Mouse (Mus musculus) thymus, adult 2 months (tissue): ENCODE measurements around the gene Traf7. TPM values are rescaled to one million over a fixed set of nuclear protein-coding genes. Genes with fewer than 3 reads are reported as not detected.

ENCODE experiments used
- DNase-seq: peaks from one replicate; pipeline ENCODE4 v3.0.0; 2021
- H3K27ac ChIP-seq: fragments of 200-500 bp; 2 replicates; pipeline ENCODE4 v1.5.1; 2012; ENCODE audit warnings: low read length, control low read depth; ENCODE audit not compliant: control insufficient read depth, insufficient read depth
- H3K27me3 ChIP-seq: fragments of 200-500 bp; 2 replicates; pipeline ENCODE4 v1.6.1; 2012; ENCODE audit warnings: mild to moderate bottlenecking, low read length, moderate library complexity, mixed read lengths; ENCODE audit not compliant: control insufficient read depth, insufficient read depth
- H3K36me3 ChIP-seq: fragments of 200-500 bp; 2 replicates; pipeline ENCODE4 v1.6.1; 2012; ENCODE audit warnings: mild to moderate bottlenecking, low read length, moderate library complexity; ENCODE audit not compliant: control insufficient read depth, insufficient read depth
- H3K4me1 ChIP-seq: fragments of 200-500 bp; replicated peaks from 2 replicates; pipeline ENCODE4 v1.6.1; 2012; ENCODE audit warnings: low read length; ENCODE audit not compliant: control insufficient read depth, insufficient read depth
- H3K4me3 ChIP-seq: fragments of 200-500 bp; 2 replicates; pipeline ENCODE4 v1.5.1; 2012; ENCODE audit warnings: mild to moderate bottlenecking, low read length, control low read depth, moderate library complexity; ENCODE audit not compliant: control insufficient read depth, insufficient read depth
- CTCF ChIP-seq: fragments of 200-500 bp; IDR thresholded peaks from 2 replicates; pipeline ENCODE4 v1.5.1; 2012; ENCODE audit warnings: mild to moderate bottlenecking, control low read depth, low read length, moderate library complexity, borderline replicate concordance; ENCODE audit not compliant: control insufficient read depth, poor library complexity, insufficient read depth; ENCODE audit errors: extremely low read depth
- POLR2A ChIP-seq: fragments of 200-500 bp; IDR thresholded peaks from 2 replicates; pipeline ENCODE4 v1.6.1; 2012; ENCODE audit warnings: mild to moderate bottlenecking, low read length, control low read depth, moderate library complexity; ENCODE audit not compliant: control insufficient read depth, poor library complexity, insufficient read depth; ENCODE audit errors: extremely low read depth
- WGBS: fragments of 180-500 bp; shearing (Covaris S2); methylation state at CpG from one replicate; pipeline ENCODE4 v1.1.7; 2018; 5-methylcytosine and 5-hydroxymethylcytosine counted together
- polyA plus RNA-seq: library from polyadenylated mRNA; depleted of rRNA; stranded (reverse); fragments of >200 nt; gene quantifications from 2 replicates; pipeline ENCODE4 v1.2.3, GENCODE M21; 2012; rRNA removed

Gene Traf7
- polyA plus RNA-seq = 339 and 362 TPM in 2 replicates

DNA sequence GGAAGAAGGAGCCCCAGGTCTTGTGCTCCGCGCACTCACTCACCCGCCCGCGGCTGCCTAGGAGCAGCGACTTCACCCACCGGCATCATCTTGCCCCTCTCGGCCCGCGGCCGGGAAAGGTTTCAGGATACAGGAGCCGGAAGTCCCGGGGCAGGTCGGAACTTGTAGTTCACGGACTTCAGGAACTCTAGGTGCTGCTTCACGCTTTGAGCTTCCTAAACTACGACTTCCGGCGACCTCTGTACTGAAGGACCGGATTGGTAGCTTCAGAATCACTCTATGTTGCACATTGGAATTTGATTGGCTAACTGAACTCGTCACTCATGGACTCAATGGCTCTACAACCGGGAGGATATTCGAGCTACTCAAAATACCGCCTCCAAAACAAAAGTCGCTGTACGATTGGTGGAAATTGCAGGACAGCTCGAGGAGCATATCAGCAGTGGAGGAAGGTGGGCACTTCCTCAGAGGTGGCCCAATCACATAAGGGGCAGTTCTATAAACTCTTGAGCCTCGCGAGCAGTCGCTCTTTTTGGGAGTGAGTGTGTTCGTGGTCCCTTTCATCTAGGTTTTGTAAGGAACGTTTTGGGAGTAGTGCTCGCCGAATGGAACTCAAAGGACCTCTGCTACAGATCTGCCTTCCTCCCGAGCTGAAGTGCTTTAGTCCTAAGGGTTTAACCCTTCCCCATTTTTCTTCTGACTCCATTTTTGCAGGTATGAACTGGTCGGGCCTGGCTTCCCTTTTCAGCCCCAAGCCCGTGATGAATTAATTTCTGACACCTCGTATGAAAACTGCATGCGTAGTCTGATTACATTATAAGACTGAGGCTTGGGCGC is at the start of gene Traf7:
Gene Traf7 (minus strand): TSS at position 216 of the 837 bp plus-strand sequence.
- Histone ChIP-seq H3K4me1 (peaks cover 18% of the 10 kb centered on the region), H3K27me3 (no peaks in the 10 kb centered on the region), H3K36me3 (no peaks in the 10 kb centered on the region), H3K4me3 (peak within 1 kb of the TSS; percentile 94), H3K27ac (peak within 1 kb of the TSS; percentile 54)
- peak; percentile 92 for DNase-seq
- WGBS = under 1% methylated on average over 40 of the region's 40 CpGs
- no peak for TF ChIP-seq CTCF
- no peak; the same call in 1 of the 2 replicates for TF ChIP-seq POLR2A

DNA sequence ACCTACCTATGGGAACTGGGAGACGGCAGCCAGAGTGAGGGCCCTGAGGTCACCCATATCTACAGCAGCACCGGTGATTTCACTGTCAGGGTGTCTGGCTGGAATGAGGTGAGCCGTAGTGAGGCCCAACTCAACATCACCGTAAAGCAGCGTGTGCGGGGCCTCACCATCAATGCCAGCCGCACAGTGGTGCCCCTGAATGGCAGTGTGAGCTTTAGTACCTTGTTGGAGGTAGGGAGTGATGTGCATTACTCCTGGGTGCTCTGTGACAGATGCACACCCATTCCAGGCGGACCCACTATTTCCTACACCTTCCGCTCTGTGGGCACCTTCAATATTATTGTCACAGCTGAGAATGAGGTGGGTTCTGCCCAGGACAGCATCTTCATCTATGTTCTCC is 46.1 kb upstream of the Traf7 start:
- Histone ChIP-seq H3K4me1 (no peaks in the 10 kb centered on the region), H3K36me3 (peaks cover 3% of the 10 kb centered on the region; the same call in 1 of the 2 replicates), H3K27me3 (no peaks in the 10 kb centered on the region), H3K27ac (no peak overlapping the region), H3K4me3 (no peak overlapping the region)
- 97% methylated on average over 9 of the region's 9 CpGs for WGBS
- TF ChIP-seq CTCF = no peak
- TF ChIP-seq POLR2A = no peak
- no peak for DNase-seq

DNA sequence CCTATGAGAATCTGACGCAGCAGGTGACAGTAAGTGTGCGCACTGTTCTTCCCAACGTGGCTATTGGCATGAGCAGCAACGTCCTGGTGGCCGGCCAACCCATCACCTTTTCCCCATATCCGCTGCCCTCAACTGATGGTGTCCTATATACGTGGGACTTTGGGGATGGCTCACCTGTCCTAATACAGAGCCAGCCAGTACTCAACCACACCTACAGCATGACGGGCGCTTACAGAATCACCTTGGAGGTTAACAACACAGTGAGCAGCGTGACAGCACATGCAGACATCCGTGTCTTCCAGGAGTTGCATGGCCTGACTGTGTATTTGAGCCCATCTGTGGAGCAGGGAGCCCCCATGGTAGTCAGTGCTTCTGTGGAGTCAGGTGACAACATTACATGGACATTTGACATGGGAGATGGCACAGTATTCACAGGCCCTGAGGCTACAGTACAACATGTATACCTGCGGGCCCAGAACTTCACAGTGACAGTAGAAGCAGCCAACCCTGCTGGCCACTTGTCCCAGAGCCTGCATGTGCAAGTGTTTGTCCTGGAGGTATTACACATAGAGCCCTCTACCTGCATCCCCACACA is 45.0 kb upstream of the Traf7 start:
- Histone ChIP-seq H3K36me3 (peaks cover 3% of the 10 kb centered on the region; the same call in 1 of the 2 replicates), H3K27me3 (no peaks in the 10 kb centered on the region), H3K4me3 (no peak overlapping the region), H3K4me1 (no peaks in the 10 kb centered on the region), H3K27ac (no peak overlapping the region)
- no peak for TF ChIP-seq POLR2A
- TF ChIP-seq CTCF = no peak
- no peak for DNase-seq
- 98% methylated on average over 12 of the region's 12 CpGs for WGBS

DNA sequence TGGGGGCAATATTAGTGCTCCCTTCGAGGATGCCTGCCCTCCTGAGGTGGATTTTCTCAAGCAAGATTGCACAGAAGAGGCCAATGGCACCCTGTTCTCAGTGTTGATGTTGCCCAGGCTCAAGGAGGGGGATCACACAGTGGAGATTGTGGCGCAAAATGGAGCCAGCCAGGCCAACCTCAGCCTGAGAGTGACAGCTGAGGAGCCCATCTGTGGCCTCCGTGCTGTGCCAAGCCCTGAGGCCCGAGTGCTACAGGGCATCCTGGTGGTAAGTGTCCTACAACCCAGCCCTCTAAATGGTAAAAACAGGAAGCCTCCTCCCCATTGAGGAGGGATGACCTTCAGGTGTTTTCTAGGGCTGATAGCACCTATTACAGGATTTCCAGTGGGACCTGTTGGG is 42.1 kb upstream of the Traf7 start:
- Histone ChIP-seq H3K4me1 (no peaks in the 10 kb centered on the region), H3K36me3 (peaks cover 3% of the 10 kb centered on the region; the same call in 1 of the 2 replicates), H3K4me3 (no peak overlapping the region), H3K27me3 (no peaks in the 10 kb centered on the region), H3K27ac (no peak overlapping the region)
- 90% methylated on average over 4 of the region's 4 CpGs for WGBS
- no peak for DNase-seq
- TF ChIP-seq POLR2A = no peak

DNA sequence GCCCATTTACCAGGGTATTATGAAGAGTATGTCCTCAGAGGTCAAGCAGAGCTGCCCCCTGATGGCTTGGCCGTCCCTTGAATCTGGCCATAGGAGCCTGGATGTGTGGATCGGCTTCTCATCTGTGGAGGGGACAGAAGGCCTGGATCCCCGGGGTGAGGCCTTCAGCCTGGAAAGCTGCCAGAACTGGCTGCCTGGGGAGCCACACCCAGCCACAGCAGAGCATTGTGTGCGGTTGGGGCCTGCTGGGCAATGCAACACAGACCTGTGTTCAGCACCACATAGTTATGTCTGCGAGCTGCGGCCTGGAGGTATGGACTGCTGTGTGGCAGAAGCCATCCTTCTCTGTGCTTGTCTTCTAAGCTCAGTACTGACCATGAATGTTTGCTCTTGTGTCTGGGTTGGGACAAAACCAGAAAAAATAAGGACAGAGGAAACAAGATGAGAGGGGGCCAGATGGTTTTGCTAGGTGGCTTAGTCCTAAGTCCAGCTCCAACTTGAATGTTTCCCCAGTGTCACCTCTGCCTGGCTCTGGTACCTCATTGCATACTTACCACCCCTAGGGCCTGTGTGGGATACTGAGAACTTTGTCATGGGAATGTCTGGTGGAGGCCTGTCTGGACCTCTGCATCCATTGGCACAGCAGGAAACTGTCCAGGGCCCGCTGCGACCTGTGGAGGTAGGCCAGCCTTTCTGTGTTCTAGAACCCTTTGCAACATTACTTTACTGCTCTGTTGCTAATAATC is 39.5 kb upstream of the Traf7 start:
- no peaks in the 10 kb centered on the region for H3K36me3 ChIP-seq
- H3K4me1 ChIP-seq = 0 out of 2 replicates have a peak, but pooled peaks cover 3% of the 10 kb centered on the region
- 83% methylated on average over 8 of the region's 8 CpGs for WGBS
- no peak overlapping the region for H3K27ac ChIP-seq
- no peak overlapping the region for H3K4me3 ChIP-seq
- no peaks in the 10 kb centered on the region for H3K27me3 ChIP-seq
- TF ChIP-seq CTCF = no peak
- no peak for TF ChIP-seq POLR2A
- DNase-seq = no peak

DNA sequence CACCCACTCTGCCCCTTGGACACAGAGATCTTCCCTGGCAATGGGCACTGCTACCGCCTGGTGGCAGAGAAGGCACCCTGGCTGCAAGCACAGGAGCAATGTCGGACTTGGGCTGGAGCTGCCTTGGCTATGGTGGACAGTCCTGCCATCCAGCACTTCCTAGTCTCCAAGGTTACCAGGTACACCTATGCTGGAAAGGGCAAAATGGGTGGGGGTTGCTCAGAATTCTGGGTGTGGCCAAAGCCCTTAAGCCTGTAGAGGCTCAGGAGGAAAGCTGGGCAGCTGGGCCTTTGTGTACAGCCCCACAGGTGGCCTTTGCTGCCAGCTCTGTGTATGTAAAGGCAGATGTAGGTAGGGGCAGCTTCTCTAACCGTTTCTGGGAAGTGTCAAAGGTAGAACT is 38.1 kb upstream of the Traf7 start:
- Histone ChIP-seq H3K4me3 (no peak overlapping the region), H3K36me3 (no peaks in the 10 kb centered on the region), H3K27me3 (no peaks in the 10 kb centered on the region), H3K4me1 (0 out of 2 replicates have a peak, but pooled peaks cover 3% of the 10 kb centered on the region), H3K27ac (no peak overlapping the region)
- 94% methylated on average over 3 of the region's 3 CpGs for WGBS
- DNase-seq = no peak
- TF ChIP-seq POLR2A (no peak), CTCF (no peak)
